Mouse (Mus musculus): Measurements from ENCODE around the gene Mgp.

DNA sequence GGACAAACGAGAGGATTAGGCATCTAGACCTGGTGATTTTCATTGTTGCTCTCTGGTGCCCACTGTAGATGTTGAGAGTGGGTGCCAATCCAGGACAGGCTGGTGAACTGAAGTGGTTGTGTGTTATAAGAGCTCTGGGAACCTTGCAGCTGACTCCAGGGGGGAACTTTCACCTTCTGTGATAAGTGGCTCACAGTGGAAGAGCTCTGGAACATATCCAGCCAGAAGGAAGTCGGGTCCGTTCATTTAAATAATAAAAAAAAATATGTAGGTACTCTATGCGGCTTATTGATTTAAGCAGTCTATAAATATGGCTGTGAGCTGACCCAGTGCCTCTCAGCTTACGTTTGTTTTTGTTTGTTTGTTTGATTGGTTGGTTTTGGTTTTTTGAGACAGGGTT is 46.5 kb upstream of the Mgp start, which contains the start of gene Erp27:
- TF ChIP-seq POLR2A (IDR thresholded peaks at IDR 0.05; ENCODE audit: borderline replicate concordance, control insufficient read depth, low read depth, low read length) (no peak), CTCF (IDR thresholded peaks at IDR 0.05; ENCODE audit: control insufficient read depth, insufficient read depth, low read length) (no peak)
